Mouse (Mus musculus) CD4-positive, CD25-positive, alpha-beta regulatory T cell, adult 2 months (primary cell): ENCODE data around the gene Jmjd8.
A peak's percentile ranks its signal among the peaks of the same experiment; 100 is the strongest.

Experiments
- DNase-seq: peaks from one replicate; pipeline ENCODE4 v3.0.0-alpha.2; 2012; ENCODE audit warnings: low read depth, low spot score

Gene Jmjd8

GRCm38 (mm10) chr17:25877741-25878610, 49.3 kb downstream of the Jmjd8 start:
- DNase-seq = no peak

- DNase-seq = no peak
Observed at GRCm38 (mm10) chr17:25878611-25879180, 50.0 kb downstream of the Jmjd8 start.

- peak; percentile 28 for DNase-seq
Observed at GRCm38 (mm10) chr17:25879261-25879660, 50.6 kb downstream of the Jmjd8 start.

- DNase-seq = no peak
Observed at GRCm38 (mm10) chr17:25879750-25880149, 51.1 kb downstream of the Jmjd8 start.

- no peak for DNase-seq
Observed at GRCm38 (mm10) chr17:25880196-25880910, 51.7 kb downstream of the Jmjd8 start, which contains the start of gene Wfikkn1. Gene Wfikkn1 (minus strand): TSS chr17:25880858.

- no peak for DNase-seq
Observed at GRCm38 (mm10) chr17:25880913-25881641, 52.4 kb downstream of the Jmjd8 start.
